Mouse (Mus musculus): Measurements from ENCODE around the gene Hsd17b14.

The Hsd17b14 gene

DNA sequence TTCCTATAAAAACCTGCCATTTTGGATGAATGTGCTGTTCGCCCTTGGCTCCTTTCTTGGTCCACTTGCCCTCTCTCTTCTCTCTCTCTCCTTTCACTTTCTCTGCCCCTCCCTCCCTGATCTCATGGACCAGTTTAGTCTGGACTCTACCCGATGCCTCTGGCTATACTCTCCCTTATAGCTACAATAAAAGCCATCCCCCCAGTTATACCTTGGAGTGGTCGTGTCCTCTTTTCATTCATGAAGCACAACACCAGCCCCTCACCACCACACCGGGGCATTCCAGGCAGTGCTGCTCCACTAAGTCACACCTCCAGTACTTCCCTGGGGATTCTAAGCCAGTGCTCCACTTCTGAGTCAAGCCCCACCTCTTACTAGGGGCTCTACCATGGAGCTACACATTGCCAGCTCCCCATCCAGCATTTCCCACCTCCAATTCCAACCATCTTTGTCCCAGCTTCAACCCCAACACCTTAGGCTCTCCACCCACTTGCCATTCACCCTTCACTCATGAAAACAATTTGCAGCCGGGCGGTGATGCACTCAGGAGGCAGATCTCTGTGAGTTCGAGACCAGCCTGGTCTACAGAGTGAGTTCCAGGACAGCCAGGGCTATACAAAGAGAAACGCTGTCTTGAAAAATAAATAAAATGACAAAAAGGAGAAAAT is 12.6 kb downstream of the Hsd17b14 start:
- DNase-seq (ENCODE audit: low spot score in 2 of 2), result no peak

DNA sequence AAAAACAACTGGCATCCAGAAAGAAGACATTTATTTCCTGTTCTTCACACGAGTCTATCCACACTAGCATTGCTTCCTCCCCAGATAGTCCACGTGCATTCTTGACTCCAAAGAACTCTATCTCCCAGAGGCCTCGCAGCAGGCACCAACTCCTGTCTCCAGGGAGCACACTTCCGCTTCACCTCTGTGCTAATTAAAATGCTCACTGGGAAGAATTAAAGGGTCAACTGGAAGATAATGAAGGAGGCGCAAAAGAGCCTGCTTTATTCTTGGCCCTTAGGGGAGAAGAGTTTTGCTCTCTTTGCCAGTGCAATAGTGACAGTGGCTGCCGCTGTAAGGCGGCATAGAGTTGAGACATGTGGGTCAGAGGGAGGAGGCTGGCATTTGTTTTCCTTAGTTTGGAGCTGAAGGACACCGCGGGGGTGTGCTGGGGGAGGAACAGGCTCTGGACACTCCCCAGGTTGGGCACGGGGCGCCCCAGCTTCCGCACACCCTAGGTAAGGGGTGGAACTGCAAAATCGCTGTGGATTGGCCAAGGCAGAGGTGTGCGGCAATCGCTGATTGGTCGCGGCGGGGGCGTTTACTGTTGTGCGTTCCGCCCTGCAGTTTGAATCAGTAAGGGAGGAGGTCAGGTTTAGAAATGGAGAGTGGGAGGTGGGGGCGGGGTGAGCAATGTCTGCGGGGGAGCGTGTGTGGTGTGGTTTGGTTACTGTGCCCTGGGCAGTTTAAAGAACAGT is 13.3 kb downstream of the Hsd17b14 start:
- DNase-seq (ENCODE audit: low spot score in 2 of 2), result peak; percentile 69 to 92

DNA sequence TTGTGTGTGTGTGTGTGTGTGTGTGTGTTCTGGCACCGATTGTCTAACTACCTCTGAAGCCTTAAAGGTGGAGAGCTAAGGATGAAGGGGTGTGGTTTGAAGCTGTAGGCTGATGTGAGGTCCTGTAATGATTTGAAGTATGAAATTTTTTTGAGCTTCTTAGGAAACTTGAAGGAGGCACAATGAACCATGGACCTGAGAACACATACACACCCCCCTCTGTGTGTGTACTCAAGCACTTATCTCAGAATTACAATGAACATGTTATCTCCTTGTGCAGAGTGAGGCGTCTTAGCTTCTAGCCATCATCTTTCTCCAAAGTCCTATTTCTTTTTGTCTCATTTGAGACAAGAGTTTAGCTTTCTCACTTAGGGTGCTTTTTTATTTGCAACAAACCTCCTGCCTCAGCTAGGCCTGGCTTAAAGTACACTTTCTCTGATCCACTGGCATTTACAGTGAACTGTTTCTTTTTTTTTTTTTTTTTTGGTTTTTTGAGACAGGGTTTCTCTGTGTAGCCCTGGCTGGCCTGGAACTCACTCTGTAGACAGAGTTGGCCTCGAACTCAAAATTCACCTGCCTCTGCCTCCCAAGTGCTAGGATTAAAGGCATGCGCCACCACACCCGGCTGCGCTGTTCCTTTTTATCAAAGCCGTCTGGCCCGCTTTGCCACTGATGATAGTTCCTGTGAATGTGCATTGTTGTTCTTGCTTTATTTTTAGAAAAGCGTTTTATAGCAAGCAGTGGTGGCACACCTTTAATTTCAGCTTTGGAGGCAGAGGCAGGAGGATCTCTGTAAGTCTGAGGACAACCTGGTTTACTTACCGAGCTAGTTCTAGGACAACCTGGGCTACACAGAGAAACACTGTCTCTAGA is 14.1 kb downstream of the Hsd17b14 start:
- DNase-seq (ENCODE audit: low spot score in 2 of 2), result no peak

DNA sequence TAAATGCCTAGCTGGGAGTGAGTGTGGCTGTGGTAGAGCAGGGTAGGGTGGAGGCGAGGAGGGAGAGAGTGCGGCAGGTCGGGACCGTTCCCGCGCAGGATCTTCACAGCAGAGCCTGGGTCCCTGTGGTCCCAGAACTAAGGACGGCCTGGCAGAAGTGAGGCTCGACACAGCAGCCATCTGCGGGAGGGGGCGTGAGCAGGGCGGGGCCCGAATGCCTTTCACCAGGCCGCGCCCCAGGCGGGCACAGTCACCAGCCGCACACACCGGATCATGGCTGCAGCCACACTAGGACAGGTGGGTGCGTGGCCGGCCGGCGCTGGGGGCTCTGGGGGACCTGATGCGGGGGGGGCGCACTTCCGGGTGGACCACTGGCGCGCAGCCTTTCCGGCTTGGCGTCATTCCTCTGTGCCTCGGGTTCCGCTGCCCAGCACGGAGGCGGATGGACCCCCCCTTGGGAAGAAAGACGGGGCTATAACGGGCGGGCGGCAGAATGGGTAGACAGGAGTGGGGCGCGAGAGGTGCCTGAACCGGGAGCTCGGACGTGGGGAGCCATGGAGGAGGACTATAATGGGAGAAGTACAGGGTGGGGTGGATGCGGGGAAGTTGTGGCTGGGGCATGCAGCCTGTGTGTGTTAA is 15.5 kb downstream of the Hsd17b14 start, which contains the start of gene Bcat2:
Bcat2 (plus strand) TSS at position 51 of the 639 bp plus-strand sequence.
- peak; percentile 63 to 88 for DNase-seq (ENCODE audit: low spot score in 2 of 2)

DNA sequence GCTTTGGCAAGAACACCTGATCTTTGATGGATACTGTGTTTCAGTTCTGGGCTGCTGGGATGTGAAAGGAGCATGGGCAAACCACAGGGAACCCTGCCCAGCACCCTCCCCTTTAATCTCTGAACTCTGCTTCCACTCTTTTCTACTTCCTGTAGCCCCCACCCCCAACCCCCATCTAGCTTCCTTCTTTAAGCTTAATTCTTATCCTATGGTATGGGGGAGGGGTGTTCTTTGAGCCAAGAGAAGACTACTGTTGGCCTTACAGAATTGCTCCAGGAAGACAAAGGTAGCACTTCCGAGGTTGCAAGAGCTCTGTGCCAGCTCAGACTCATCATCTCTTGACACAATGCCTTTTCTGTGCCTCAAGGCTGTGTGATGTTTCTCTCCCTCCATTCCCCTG is 17.3 kb downstream of the Hsd17b14 start:
- DNase-seq (ENCODE audit: low spot score in 2 of 2), result no peak

DNA sequence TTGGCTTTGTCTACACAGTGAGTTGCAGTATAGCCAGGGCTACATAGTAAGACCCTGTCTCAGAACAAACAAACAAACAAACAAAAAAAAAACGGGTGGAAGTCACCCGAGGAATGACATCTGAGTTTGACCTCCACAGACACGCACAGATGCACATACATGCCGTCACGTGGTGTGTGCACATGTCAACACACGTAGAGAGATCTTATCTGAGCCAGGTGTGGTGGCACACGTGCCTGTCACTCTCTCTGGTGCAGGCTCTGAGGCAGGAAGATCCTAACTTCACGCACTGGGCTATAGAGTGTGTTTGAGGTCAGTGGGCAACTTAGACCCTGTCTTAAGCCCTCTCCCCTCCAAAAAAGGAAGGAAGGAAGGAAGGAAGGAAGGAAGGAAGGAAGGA is 19.3 kb downstream of the Hsd17b14 start:
- no peak for DNase-seq (ENCODE audit: low spot score in 2 of 2)

DNA sequence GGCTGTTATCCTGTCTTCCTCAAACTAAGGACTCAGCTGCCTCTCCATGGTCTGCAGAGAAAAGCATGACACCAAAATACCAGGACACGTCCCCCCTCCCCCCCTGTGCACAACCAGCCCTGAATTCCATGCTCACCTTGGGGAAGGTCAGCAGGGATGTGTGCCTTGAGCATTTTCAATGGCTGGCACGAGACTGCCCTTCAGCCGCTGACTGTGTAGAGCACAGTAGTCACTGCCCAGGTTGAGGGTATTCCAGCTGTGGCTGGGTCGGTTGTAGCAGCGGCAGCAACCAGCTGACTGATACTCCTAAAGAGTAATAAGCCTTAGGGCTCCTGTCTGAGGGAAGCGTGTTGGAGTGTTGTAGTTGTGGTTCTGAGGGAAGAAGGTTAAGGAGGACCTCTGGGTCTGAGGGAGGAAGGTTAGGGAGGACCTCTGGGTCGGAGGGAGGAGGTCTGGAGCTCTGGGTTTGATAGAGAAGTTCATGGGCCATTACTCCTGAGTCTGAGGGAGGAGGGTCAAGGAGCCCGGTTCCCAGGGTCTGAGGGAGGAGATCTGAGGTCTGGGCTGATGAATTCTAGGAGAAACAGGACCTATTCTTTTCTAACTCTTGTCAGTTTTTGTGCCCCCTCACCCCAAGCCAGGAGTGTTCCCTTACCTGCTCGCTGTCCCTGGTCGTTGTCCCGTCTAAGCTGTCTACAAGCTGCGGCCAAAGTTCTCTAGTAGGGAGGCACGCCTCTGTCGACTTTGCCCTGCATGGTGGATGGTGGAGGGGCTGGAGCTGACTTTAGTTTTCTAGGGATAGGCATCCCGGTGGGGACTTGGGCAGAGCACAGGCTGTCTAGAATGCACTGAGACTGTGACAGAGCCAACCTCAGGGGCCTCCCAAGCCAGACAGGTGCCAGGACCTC is 20.0 kb downstream of the Hsd17b14 start:
- DNase-seq (ENCODE audit: low spot score in 2 of 2), result no peak

DNA sequence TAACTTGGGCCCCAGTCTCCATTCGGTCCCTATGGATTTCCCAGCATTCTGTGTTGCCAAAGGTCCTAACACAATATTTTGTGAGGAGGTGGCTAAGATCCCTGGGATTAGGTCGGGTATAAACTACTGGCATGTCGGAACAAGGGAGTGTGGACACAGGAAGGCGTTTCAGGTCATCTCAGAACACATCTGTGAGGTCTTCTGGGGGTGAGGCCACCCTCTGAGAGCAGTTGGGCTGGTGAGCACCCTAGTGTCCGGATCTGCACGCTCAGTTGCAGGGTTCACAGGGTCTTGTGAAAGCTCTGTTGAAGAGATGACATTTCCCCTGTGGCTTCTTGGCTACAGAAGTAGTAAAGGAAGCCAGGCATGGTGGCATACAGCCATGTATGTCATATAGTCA is 31.2 kb downstream of the Hsd17b14 start:
- DNase-seq (ENCODE audit: low spot score in 2 of 2), result no peak

DNA sequence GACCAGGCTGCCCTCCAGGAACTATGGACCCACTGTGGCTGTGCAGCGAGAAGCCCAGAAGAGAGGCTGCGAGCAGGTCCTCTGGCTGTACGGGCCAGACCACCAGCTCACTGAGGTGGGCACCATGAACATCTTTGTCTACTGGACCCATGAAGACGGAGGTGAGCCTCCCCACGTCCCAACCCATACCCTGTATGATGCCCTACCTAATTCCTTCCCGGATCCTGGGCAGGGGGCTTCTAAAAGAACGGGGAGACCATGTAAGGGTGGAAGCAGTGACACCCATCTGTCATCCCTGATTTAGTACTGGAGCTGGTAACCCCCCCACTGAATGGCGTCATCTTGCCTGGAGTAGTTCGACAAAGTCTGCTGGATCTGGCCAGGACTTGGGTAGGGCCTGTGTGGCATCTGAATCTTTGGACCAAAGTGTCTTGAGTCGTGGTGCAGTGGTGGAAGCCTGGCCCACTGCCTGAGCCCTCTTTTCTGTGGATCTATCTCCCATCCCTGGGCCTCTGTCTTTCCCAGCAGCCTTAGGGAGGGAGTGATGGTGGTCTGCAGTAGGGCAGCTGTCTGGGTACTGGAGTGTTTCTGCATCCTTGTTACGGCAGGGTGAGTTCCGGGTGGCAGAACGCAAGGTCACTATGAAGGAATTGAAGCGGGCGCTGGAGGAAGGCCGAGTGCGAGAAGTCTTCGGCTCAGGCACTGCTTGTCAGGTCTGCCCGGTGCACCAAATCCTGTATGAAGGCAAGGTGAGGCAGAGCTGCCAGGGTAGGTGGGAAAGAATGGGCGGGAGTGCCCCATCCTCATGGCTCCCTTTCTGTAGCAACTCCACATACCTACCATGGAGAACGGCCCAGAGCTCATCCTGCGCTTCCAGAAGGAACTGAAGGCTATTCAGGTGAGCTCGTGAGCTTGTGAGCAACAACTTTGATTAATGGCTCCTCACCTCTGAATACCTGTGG is 33.2 kb downstream of the Hsd17b14 start:
- no peak for DNase-seq (ENCODE audit: low spot score in 2 of 2)

DNA sequence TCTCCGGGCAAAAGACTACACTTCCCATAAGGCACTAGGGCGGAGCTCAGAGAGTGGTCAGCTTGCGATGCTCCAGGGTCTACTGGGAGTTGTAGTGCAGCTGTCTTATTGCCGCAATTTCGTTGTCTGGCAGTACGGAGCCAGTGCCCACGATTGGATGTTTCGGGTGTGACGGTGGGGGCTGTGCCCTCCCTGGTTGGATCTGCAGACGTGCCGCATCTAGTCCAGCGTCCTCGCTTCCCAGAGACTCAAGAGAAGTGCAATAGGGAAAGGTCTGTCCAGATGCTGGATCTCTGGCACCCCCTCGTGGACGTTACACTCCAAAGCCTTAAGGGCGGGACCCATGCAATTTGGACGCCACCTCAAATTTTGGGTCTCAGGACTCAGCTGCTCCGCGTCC is 34.5 kb downstream of the Hsd17b14 start:
- peak; percentile 82 to 92 for DNase-seq (ENCODE audit: low spot score in 2 of 2)

DNA sequence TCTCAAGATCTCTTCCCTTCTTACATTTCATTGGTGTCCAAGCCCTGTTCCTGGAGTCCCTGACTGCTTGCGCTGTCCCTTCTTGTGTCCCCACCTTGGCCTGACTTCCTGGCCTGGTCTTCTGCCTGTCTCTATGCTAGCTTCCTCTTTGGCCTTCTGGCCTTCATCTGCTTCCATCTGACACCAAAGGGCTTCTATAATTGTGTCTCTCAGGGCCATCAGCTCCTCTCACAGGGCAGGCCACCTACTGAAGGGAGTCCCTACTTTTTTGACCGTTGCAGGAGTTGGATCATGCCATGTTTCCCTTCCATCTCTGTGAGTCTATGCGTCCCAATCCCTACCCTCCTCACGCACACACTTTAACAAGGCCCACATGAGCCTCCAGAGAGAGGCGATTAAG is 35.2 kb downstream of the Hsd17b14 start:
- no peak for DNase-seq (ENCODE audit: low spot score in 2 of 2)

DNA sequence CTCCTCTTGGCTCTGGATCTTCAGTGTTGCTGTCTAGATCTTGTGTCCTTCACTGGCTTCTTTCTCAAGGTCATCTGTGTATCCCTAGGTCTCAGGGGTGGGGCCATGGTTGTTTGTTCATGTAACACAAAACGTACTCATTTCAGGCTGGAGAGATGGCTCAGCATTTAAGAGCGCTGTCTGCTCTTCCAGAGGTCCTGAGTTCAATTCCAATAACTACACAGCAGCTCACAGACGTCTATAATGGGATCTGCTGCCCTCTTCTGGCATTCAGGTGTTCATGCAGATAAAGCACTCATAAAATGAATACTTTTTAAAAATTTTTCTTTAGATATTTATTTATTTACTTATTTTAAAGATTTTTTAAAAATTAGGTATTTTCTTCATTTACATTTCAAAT is 36.2 kb downstream of the Hsd17b14 start:
- DNase-seq (ENCODE audit: low spot score in 2 of 2), result no peak

DNA sequence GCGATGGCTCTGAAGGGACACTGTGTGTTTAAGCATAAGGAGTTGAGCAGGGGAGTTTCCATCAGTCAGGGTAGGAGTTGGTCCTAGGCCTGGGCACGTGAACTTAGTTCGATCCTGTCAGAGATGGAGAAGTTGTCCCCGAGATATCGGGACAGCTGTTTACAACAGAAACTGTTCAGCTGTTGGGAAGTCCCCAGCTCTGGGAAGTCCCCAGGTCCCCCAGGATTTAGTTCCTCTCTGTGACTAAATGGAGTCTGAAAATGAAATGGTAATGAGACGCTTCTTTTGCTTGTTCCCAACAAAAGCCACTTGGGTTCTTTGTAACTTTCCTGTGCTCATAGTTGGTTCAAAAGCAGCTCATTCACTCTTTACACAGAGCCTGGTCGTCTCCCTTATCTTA is 37.2 kb downstream of the Hsd17b14 start:
- DNase-seq (ENCODE audit: low spot score in 2 of 2), result no peak

DNA sequence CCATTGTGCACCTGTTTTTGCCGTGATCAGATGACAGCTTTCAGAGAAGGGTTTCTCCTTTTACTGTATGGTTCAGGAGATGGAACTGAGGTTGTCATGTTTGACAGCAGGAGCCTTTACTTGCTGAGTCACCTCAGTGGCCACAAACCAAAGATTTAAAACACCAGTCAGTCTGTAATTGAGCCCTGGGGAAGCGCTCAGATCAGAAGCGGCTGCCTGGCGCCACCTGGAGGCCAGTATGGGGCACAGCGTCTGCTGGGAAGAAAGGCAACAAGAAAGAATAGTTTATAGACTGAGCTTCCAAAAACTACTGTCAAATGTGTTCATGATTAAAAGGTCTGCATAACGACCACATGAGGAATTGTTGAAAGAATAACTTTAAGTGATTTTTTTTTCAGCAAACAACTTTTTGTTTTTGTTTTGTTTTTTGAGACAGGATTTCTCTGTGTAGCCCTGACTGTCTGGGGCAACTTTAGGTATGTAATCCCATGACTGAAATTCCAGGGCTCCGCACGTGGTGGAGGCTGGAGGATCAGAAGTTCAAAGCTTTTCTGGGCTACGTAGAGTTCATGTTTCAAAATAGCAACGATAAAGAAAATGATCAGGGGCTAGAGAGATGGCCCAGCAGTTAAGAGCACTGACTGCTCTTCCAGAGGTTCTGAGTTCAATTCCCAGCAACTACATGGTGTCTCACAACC is 38.6 kb downstream of the Hsd17b14 start:
- DNase-seq (ENCODE audit: low spot score in 2 of 2), result peak; percentile 67 to 84

DNA sequence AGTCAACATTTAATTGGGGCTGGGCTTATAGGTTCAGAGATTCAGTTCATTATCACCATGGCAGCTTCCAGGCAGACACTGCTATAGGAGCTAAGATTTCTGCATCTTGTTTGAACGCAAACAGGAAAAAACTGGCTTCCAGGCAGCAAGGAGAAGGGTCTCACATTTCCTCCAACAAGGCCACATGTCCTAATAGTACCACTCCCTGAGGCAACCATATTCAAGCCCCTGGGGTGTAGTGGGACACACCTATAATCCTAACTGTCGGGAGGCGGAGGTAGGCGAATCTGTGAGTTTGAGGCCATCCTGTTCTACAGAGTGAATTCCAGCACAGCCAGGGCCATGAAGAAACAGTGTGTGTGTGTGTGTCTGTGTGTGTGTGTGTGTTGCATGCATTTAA is 40.5 kb downstream of the Hsd17b14 start:
- DNase-seq (ENCODE audit: low spot score in 2 of 2), result no peak

DNA sequence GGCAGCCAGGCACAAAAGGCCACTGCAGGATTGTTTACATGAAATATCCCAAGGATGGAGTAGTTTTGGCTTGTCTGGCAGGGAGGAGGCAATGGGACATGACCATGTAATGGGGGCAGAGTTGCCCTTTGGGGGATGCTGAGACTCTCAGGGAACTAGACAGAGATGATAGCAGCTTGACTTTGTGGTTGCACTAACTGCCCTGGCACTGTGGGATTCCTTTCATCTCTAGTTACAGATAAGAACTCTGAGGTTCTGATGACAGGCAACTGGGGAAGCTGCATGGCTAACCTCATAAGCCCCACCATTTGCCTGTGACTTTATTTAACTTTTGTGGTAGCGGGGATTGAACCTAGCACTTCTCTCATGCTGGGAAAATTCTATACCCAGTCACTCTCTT is 41.4 kb downstream of the Hsd17b14 start:
- DNase-seq (ENCODE audit: low spot score in 2 of 2), result no peak

DNA sequence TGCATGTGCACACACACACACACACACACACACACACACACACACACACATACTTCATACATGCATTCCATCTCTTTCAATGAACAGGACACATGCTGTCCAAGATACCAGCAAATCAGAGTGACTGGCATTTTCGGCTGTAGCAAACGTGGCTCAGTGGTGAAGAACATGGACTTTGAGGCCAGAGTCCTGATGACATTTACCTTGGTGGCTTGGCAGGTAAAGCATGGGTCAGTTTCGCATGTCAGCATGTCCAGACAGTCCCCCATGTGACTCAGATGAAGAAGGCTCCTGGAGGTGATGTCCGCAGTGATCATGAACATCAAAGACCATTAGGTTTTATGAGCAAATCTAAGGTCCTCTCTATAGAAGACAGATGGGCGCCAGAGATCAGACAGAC is 42.3 kb downstream of the Hsd17b14 start:
- no peak for DNase-seq (ENCODE audit: low spot score in 2 of 2)

DNA sequence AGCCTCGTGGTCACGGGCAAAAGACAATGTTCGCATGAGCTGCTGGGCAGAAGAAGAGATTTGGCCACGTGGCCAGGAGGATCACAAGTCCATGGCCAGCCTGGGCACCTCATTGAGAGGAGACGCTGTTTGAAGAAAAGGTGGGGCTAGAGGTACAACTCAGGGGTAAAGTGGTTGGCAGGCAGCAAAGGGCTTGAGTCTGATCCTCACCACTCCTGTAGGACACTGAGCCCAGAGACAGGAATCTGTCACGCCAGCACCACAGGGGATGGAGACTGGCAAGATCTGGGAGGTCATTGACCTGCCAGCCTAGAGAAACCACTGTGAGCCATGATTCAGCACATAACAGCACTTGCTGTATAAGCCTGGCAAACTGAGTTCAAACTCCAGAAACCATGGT is 42.8 kb downstream of the Hsd17b14 start:
- DNase-seq (ENCODE audit: low spot score in 2 of 2), result no peak
